Mouse (Mus musculus): ENCODE results near the gene Arhgef33. TPM values are rescaled to one million over a fixed set of nuclear protein-coding genes. Genes with fewer than 3 reads are reported as not detected.

The Arhgef33 gene
- polyA plus RNA-seq, 1 experiment from 2014 or later, result 1.0 TPM

GRCm38 (mm10) chr17:80426171-80426570 lies 119.0 kb downstream of the Arhgef33 start:
- H3K4me1 ChIP-seq (ENCODE audit: insufficient read depth, low read depth, low read length), result no peaks in the 10 kb centered on the region
- TF ChIP-seq CTCF (IDR thresholded peaks at IDR 0.05), result no peak
- peaks cover 10% of the 10 kb centered on the region; the same call in 1 of the 2 replicates for H3K36me3 ChIP-seq (ENCODE audit: insufficient read depth, low read length)
- H3K4me3 ChIP-seq (ENCODE audit: low read depth, low read length), result no peak overlapping the region
- no peaks in the 10 kb centered on the region for H3K27me3 ChIP-seq (replicated peaks; ENCODE audit: insufficient read depth, low read length)
- DNase-seq (ENCODE audit: low spot score), result no peak
- H3K4me2 ChIP-seq (replicated peaks; ENCODE audit: low read depth, low read length), result no peak overlapping the region
- no peaks in the 10 kb centered on the region for H3K9me3 ChIP-seq (ENCODE audit: low read length)
- no peak overlapping the region for H3K27ac ChIP-seq (ENCODE audit: low read length)
- ATAC-seq, result no peak
- H3K9ac ChIP-seq (replicated peaks; ENCODE audit: low read depth), result no peak overlapping the region
- 89% methylated on average over 7 of the region's 7 CpGs for WGBS

GRCm38 (mm10) chr17:80426901-80427300 lies 119.7 kb downstream of the Arhgef33 start:
- Histone ChIP-seq H3K4me3 (ENCODE audit: low read depth, low read length) (no peak overlapping the region), H3K4me2 (replicated peaks; ENCODE audit: low read depth, low read length) (no peak overlapping the region), H3K9me3 (ENCODE audit: low read length) (no peaks in the 10 kb centered on the region), H3K27me3 (replicated peaks; ENCODE audit: insufficient read depth, low read length) (no peaks in the 10 kb centered on the region), H3K4me1 (ENCODE audit: insufficient read depth, low read depth, low read length) (no peaks in the 10 kb centered on the region), H3K27ac (ENCODE audit: low read length) (no peak overlapping the region), H3K36me3 (ENCODE audit: insufficient read depth, low read length) (peaks cover 10% of the 10 kb centered on the region; the same call in 1 of the 2 replicates), H3K9ac (replicated peaks; ENCODE audit: low read depth) (no peak overlapping the region)
- ATAC-seq (no peak), DNase-seq (ENCODE audit: low spot score) (peak; percentile 8)
- 61% methylated on average over 5 of the region's 5 CpGs for WGBS
- TF ChIP-seq EP300 (IDR thresholded peaks at IDR 0.05), result no peak
- TF ChIP-seq CTCF (IDR thresholded peaks at IDR 0.05), result no peak

GRCm38 (mm10) chr17:80427966-80428365 lies 120.8 kb downstream of the Arhgef33 start:
- Histone ChIP-seq H3K4me1 (ENCODE audit: insufficient read depth, low read depth, low read length) (no peaks in the 10 kb centered on the region), H3K27ac (ENCODE audit: low read length) (no peak overlapping the region), H3K9me3 (ENCODE audit: low read length) (no peaks in the 10 kb centered on the region), H3K27me3 (replicated peaks; ENCODE audit: insufficient read depth, low read length) (no peaks in the 10 kb centered on the region), H3K4me3 (ENCODE audit: low read depth, low read length) (no peak overlapping the region), H3K4me2 (replicated peaks; ENCODE audit: low read depth, low read length) (no peak overlapping the region), H3K36me3 (ENCODE audit: insufficient read depth, low read length) (peaks cover 1% of the 10 kb centered on the region; the same call in 1 of the 2 replicates), H3K9ac (replicated peaks; ENCODE audit: low read depth) (no peak overlapping the region)
- DNase-seq (ENCODE audit: low spot score) (peak; percentile 14), ATAC-seq (no peak)
- TF ChIP-seq EP300 (IDR thresholded peaks at IDR 0.05), result 0 out of 2 replicates have a peak, but pooled peaks have one; percentile 8
- TF ChIP-seq CTCF (IDR thresholded peaks at IDR 0.05), result no peak
- WGBS, result 56% methylated on average over 2 of the region's 2 CpGs

GRCm38 (mm10) chr17:80431997-80432396 lies 124.8 kb downstream of the Arhgef33 start:
- no peak for ATAC-seq
- DNase-seq (ENCODE audit: low spot score), result no peak
- Histone ChIP-seq H3K27me3 (replicated peaks; ENCODE audit: insufficient read depth, low read length) (no peaks in the 10 kb centered on the region), H3K36me3 (ENCODE audit: insufficient read depth, low read length) (peaks cover 8% of the 10 kb centered on the region; the same call in 1 of the 2 replicates), H3K27ac (ENCODE audit: low read length) (no peak overlapping the region), H3K4me3 (ENCODE audit: low read depth, low read length) (no peak overlapping the region), H3K4me2 (replicated peaks; ENCODE audit: low read depth, low read length) (no peak overlapping the region), H3K9ac (replicated peaks; ENCODE audit: low read depth) (no peak overlapping the region), H3K4me1 (ENCODE audit: insufficient read depth, low read depth, low read length) (no peaks in the 10 kb centered on the region), H3K9me3 (ENCODE audit: low read length) (no peaks in the 10 kb centered on the region)
- TF ChIP-seq CTCF (IDR thresholded peaks at IDR 0.05) (no peak), EP300 (IDR thresholded peaks at IDR 0.05) (no peak)
- 96% methylated on average over 9 of the region's 9 CpGs for WGBS

- DNase-seq (ENCODE audit: low spot score) (no peak), ATAC-seq (no peak)
- Histone ChIP-seq H3K4me1 (ENCODE audit: insufficient read depth, low read depth, low read length) (no peaks in the 10 kb centered on the region), H3K27me3 (replicated peaks; ENCODE audit: insufficient read depth, low read length) (no peaks in the 10 kb centered on the region), H3K27ac (ENCODE audit: low read length) (no peak overlapping the region), H3K9me3 (ENCODE audit: low read length) (no peaks in the 10 kb centered on the region), H3K36me3 (ENCODE audit: insufficient read depth, low read length) (peaks cover 8% of the 10 kb centered on the region; the same call in 1 of the 2 replicates), H3K4me2 (replicated peaks; ENCODE audit: low read depth, low read length) (no peak overlapping the region), H3K9ac (replicated peaks; ENCODE audit: low read depth) (no peak overlapping the region), H3K4me3 (ENCODE audit: low read depth, low read length) (no peak overlapping the region)
- 63% methylated on average over 3 of the region's 3 CpGs for WGBS
- no peak for TF ChIP-seq CTCF (IDR thresholded peaks at IDR 0.05)
- TF ChIP-seq EP300 (IDR thresholded peaks at IDR 0.05), result no peak
Observed at GRCm38 (mm10) chr17:80434430-80434829, 127.2 kb downstream of the Arhgef33 start.

- Histone ChIP-seq H3K9me3 (ENCODE audit: low read length) (no peaks in the 10 kb centered on the region), H3K4me2 (replicated peaks; ENCODE audit: low read depth, low read length) (no peak overlapping the region), H3K27ac (ENCODE audit: low read length) (no peak overlapping the region), H3K27me3 (replicated peaks; ENCODE audit: insufficient read depth, low read length) (no peaks in the 10 kb centered on the region), H3K36me3 (ENCODE audit: insufficient read depth, low read length) (peaks cover 8% of the 10 kb centered on the region; the same call in 1 of the 2 replicates), H3K9ac (replicated peaks; ENCODE audit: low read depth) (no peak overlapping the region), H3K4me1 (ENCODE audit: insufficient read depth, low read depth, low read length) (no peaks in the 10 kb centered on the region), H3K4me3 (ENCODE audit: low read depth, low read length) (no peak overlapping the region)
- WGBS, result 80% methylated on average over 5 of the region's 5 CpGs
- DNase-seq (ENCODE audit: low spot score) (no peak), ATAC-seq (no peak)
- no peak for TF ChIP-seq CTCF (IDR thresholded peaks at IDR 0.05)
Observed at GRCm38 (mm10) chr17:80435680-80436079, 128.5 kb downstream of the Arhgef33 start.

- Histone ChIP-seq H3K4me2 (replicated peaks; ENCODE audit: low read depth, low read length) (no peak overlapping the region), H3K27me3 (replicated peaks; ENCODE audit: insufficient read depth, low read length) (no peaks in the 10 kb centered on the region), H3K36me3 (ENCODE audit: insufficient read depth, low read length) (0 out of 2 replicates have a peak, but pooled peaks cover 11% of the 10 kb centered on the region), H3K9me3 (ENCODE audit: low read length) (no peaks in the 10 kb centered on the region), H3K4me1 (ENCODE audit: insufficient read depth, low read depth, low read length) (no peaks in the 10 kb centered on the region), H3K27ac (ENCODE audit: low read length) (no peak overlapping the region), H3K4me3 (ENCODE audit: low read depth, low read length) (no peak overlapping the region), H3K9ac (replicated peaks; ENCODE audit: low read depth) (no peak overlapping the region)
- no peak for DNase-seq (ENCODE audit: low spot score)
- ATAC-seq, result no peak
- 84% methylated on average over 7 of the region's 7 CpGs for WGBS
- TF ChIP-seq CTCF (IDR thresholded peaks at IDR 0.05), result no peak
- no peak for TF ChIP-seq EP300 (IDR thresholded peaks at IDR 0.05)
Observed at GRCm38 (mm10) chr17:80445433-80445832, 138.2 kb downstream of the Arhgef33 start.

Data from lung, postnatal 0 days (tissue).